Mouse (Mus musculus): ENCODE results near the gene Adamts17.

DNA sequence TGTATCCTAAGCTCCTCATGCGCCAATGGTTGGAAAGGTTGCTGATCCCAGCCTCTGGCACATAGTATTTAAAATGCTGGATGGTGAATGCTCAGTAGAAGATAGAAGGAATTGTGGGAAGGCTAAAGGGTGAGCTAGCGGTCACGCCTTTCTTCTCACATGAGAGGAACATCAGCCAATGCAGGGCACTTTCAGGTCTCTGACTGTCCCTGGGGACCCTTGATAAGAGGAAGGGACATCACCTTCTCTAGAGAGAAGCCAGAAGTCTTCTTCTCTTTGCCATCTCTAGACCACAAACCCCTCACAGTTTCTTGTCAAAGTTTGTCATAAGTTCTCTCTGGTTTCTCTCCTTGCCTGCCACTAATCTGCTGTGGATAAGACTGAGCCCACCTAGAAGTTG, 109.5 kb downstream of the Adamts17 start:
- TF ChIP-seq POLR2A (IDR thresholded peaks at IDR 0.05; ENCODE audit: control insufficient read depth, low read depth, low read length): no peak
- no peak for TF ChIP-seq CTCF (IDR thresholded peaks at IDR 0.05; ENCODE audit: control insufficient read depth, insufficient read depth, insufficient replicate concordance, low read depth, low read length)
